Mouse (Mus musculus) left cerebral cortex, adult 8-10 months (tissue): ENCODE measurements at regions not wholly inside any gene's neighbourhood (a gene's known extent, or its start where the extent isn't known, plus 50 kb on each side); places are given as distances from the start of the nearest gene placed in this dataset.

ENCODE experiments used
- DNase-seq, 2 experiments: peaks; one replicate each; pipeline ENCODE4 v3.0.0; 2022; ENCODE audit warnings: low spot score in 2 of 2

DNA sequence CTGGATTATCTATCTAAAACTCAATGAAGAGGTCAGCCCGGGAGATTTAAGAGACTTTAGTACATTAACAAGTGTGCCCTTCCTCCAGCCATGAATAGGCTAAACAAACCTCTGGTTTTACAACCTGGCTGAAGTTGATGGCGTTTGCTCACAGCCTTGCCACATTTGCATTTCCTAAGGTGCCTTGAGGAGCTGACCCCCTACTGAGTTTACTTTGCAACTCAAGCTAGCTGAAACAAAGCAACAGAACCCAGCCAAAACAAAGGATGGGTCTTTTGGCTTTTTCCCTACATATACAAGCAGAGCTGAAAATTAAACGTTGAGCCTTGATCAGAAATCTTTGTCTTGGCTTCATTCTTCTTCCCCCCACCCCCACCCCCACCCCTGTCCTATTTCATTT, 51.7 kb upstream of the Hpf1 start:
- DNase-seq = no peak
